Mouse (Mus musculus) heart, embryonic 14.5 days (tissue): ENCODE measurements around the gene Nfam1. TPM values are rescaled to one million over a fixed set of nuclear protein-coding genes. Genes with fewer than 3 reads are reported as not detected.

Experiments used
- ATAC-seq: fragments of 200-750 bp; cut with Nextera tagmentation; 2 replicates; pipeline ENCODE4 v1.8.0; 2017; ENCODE audit warnings: low read depth, moderate TSS enrichment; ENCODE audit not compliant: insufficient number of reproducible peaks, insufficient read depth, low FRiP score
- H3K27ac ChIP-seq, 2 experiments: fragments of 200-500 bp in 1 of 2; fragments of 300-500 bp in 1 of 2; sonication (generic) in 1 of 2; replicated peaks in 1 of 2; 2 replicates each; pipeline ENCODE4 v1.5.1; 2012 to 2014; ENCODE audit warnings: low read depth in 2 of 2, low read length in 2 of 2, control low read depth in 1 of 2, mild to moderate bottlenecking in 1 of 2, mixed read lengths in 1 of 2; ENCODE audit not compliant: control insufficient read depth in 1 of 2, insufficient read depth in 1 of 2
- H3K27me3 ChIP-seq: fragments of 300-500 bp; sonication (generic); 2 replicates; pipeline ENCODE4 v1.6.1; 2014; ENCODE audit warnings: mild to moderate bottlenecking, low read length, control low read depth; ENCODE audit not compliant: control insufficient read depth, insufficient read depth
- H3K36me3 ChIP-seq: fragments of 300-500 bp; sonication (generic); 2 replicates; pipeline ENCODE4 v1.6.1; 2014; ENCODE audit warnings: mild to moderate bottlenecking, control low read depth, low read length, mixed read lengths; ENCODE audit not compliant: control insufficient read depth, insufficient read depth
- H3K4me1 ChIP-seq, 2 experiments: fragments of 200-500 bp in 1 of 2; fragments of 300-500 bp in 1 of 2; sonication (generic) in 1 of 2; 2 replicates each; pipeline ENCODE4 v1.6.1; 2012 to 2014; ENCODE audit warnings: low read length in 2 of 2, control low read depth in 1 of 2, mixed read lengths in 1 of 2; ENCODE audit not compliant: control insufficient read depth in 2 of 2, insufficient read depth in 2 of 2
- H3K4me2 ChIP-seq: fragments of 300-500 bp; sonication (generic); 2 replicates; pipeline ENCODE4 v1.6.1; 2014; ENCODE audit warnings: mild to moderate bottlenecking, low read length
- H3K4me3 ChIP-seq, 2 experiments: fragments of 200-500 bp in 1 of 2; fragments of 300-500 bp in 1 of 2; sonication (generic) in 1 of 2; 2 replicates each; pipeline ENCODE4 v1.5.1; 2012 to 2014; ENCODE audit warnings: low read length in 2 of 2, mild to moderate bottlenecking in 2 of 2, control low read depth in 1 of 2, low read depth in 1 of 2, moderate library complexity in 1 of 2; ENCODE audit not compliant: control insufficient read depth in 1 of 2, insufficient read depth in 1 of 2
- H3K9ac ChIP-seq: fragments of 300-500 bp; sonication (generic); 2 replicates; pipeline ENCODE4 v1.6.1; 2014; ENCODE audit warnings: mild to moderate bottlenecking, low read length
- H3K9me3 ChIP-seq: fragments of 300-500 bp; sonication (generic); 2 replicates; pipeline ENCODE4 v1.6.1; 2016; ENCODE audit warnings: low read length, control low read depth; ENCODE audit not compliant: control insufficient read depth
- WGBS: fragments of 180-500 bp; shearing (Covaris S2); extraction: QIAGEN DNeasy Blood & Tissue Kit; methylation state at CpG from one replicate; pipeline ENCODE4 v1.1.7; 2014; 5-methylcytosine and 5-hydroxymethylcytosine counted together
- microRNA-seq: library from miRNA; unstranded; fragments of <30 nt; microRNA quantifications from one replicate; pipeline ENCODE4, GENCODE M21; 2016
- polyA plus RNA-seq: library from polyadenylated mRNA; unstranded; fragments of >200 nt; fragmentation: Nextera tagmentation; extraction: Ambion mirVana; gene quantifications from 2 replicates; pipeline ENCODE4 v1.2.1, GENCODE M21; 2014

Nfam1 gene
- polyA plus RNA-seq, 1 experiment from 2014 or later, result 1.9 TPM

- Histone ChIP-seq H3K9me3 (no peaks in the 10 kb centered on the region), H3K27ac (no peak overlapping the region), H3K4me1 (peaks cover 24 to 36% of the 10 kb centered on the region in 2 experiments), H3K9ac (no peak overlapping the region), H3K27me3 (peaks cover 42% of the 10 kb centered on the region), H3K4me3 (no peak overlapping the region), H3K36me3 (no peaks in the 10 kb centered on the region), H3K4me2 (no peak overlapping the region)
- 84% methylated on average over 9 of the region's 9 CpGs for WGBS
- no peak for ATAC-seq
Measured at GRCm38 (mm10) chr15:82944479-82945195, 88.5 kb downstream of the Nfam1 start.

Small RNAs within 50 kb of the gene (microRNA-seq; reads per million reads assigned to microRNA genes)
- gene Mir3080, result 8.1 reads per million, percentile 20 among the genes with 10 or more reads in this experiment

Other genes starting within 250 kb of the Nfam1 start
- not detected in 2 replicates for gene Cyp2d26, start 239.0 kb downstream of the Nfam1 start, polyA plus RNA-seq
- gene Tcf20, start 45.4 kb downstream of the Nfam1 start, polyA plus RNA-seq, result 6.7 and 7.2 TPM in 2 replicates
- 63.9 and 80.1 TPM in 2 replicates for gene Serhl, start 56.2 kb upstream of the Nfam1 start, polyA plus RNA-seq
- gene Rrp7a, start 89.5 kb upstream of the Nfam1 start, polyA plus RNA-seq, result 33.7 and 33.9 TPM in 2 replicates
- 76.9 and 79.2 TPM in 2 replicates for gene Poldip3, start 116.1 kb upstream of the Nfam1 start, polyA plus RNA-seq
- 161 and 163 TPM in 2 replicates for gene Cyb5r3, start 139.3 kb upstream of the Nfam1 start, polyA plus RNA-seq
- gene A4galt, start 218.5 kb upstream of the Nfam1 start, polyA plus RNA-seq, result 0.43 and 0.88 TPM in 2 replicates